9 mouse cellular contexts compared by ENCODE assay signal in the genomic region with DNA sequence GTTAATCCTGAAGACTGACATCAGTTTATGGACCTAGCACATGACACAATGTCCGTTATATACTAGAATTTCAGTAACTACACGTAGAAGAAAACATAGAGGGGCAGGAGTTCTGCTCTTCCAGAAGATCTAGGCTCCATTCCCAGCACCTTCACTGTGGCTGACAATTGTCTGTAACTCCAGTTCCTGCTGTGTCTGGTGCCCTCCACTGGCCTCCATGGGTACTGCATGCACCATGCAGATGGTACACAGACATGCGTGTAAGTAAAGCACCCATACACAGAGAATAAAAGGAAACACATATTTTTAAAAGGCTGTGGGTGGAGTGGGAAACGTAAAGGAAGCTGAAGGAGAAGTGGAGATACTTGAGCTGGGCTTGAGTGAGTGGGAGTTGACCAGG.
DNase-seq lines count a peak whose midpoint lies in the region; ATAC-seq and TF ChIP-seq lines count a peak whose summit lies in the region.
"Had no signal": no experiment of that assay in that cellular context is flagged by ENCODE, and none has a peak within 500 bp of the region (broad histone marks: within the 10 kb centered on the region; RNA-seq: fewer than 3 reads in every experiment).

No protein-coding gene starts in this region.

- intact Hi-C loops in left cerebral cortex, adult 2 months (cut with DNase I), result no loop called here
- intact Hi-C loops in left cerebral cortex, postnatal 4 days (cut with DNase I), result no loop called here

- peak; percentile 64; the same call in 1 of the 2 replicates for ATAC-seq in megakaryocyte-erythroid progenitor cell, adult 5-6 weeks (replicated peaks; ENCODE audit: low FRiP score, low TSS enrichment, poor library complexity, severe bottlenecking)

- peak; percentile 64 for TF ChIP-seq CTCF in left cerebral cortex, adult 2 months (IDR thresholded peaks at IDR 0.05)

- no peak overlapping the region for H3K4me3 ChIP-seq in left cerebral cortex, adult 2 months
- H3K4me3 ChIP-seq: erythroblast, embryonic 14.5 days; hindbrain, embryonic 15.5 days had no signal

- no peak for DNase-seq in left cerebral cortex, adult 2 months (ENCODE audit: extremely low spot score in 1 of 2, low spot score in 2 of 2)
- DNase-seq in left cerebral cortex, postnatal 4 days, result no peak
- peak; percentile 27 for DNase-seq in CD4-positive helper T cell, adult 2 months (ENCODE audit: low read depth, low spot score)
- DNase-seq in NIH3T3 (ENCODE audit: low read depth), result peak; percentile 35
- no peak for DNase-seq in urinary bladder, postnatal 25 days (ENCODE audit: low spot score)
- no peak for DNase-seq in adrenal gland, postnatal 10 days

- H3K27ac ChIP-seq in left cerebral cortex, adult 2 months, result no peak overlapping the region
- H3K27ac ChIP-seq: hindbrain, embryonic 15.5 days had no signal

Comparison
In these comparisons a context has a peak if more than half of its experiments do, and no peak if none do; other contexts are left out.
1. DNase-seq: peak in CD4-positive helper T cell, adult 2 months (single experiment) and NIH3T3 (single experiment); none in left cerebral cortex, adult 2 months (0 of 2), left cerebral cortex, postnatal 4 days (single experiment), urinary bladder, postnatal 25 days (single experiment) and adrenal gland, postnatal 10 days (single experiment).